Mouse (Mus musculus) duodenum, adult 2 months (tissue): ENCODE data around the gene Rnf169. TPM values are rescaled to one million over a fixed set of nuclear protein-coding genes. Genes with fewer than 3 reads are reported as not detected.

Experiments
- polyA plus RNA-seq: library from polyadenylated mRNA; depleted of rRNA; stranded (reverse); fragments of >200 nt; gene quantifications from 2 replicates; pipeline ENCODE4 v1.2.3, GENCODE M21; 2012; ENCODE audit warnings: low replicate concordance; rRNA removed

The Rnf169 gene
- 1.6 and 2.1 TPM in 2 replicates for polyA plus RNA-seq

DNA sequence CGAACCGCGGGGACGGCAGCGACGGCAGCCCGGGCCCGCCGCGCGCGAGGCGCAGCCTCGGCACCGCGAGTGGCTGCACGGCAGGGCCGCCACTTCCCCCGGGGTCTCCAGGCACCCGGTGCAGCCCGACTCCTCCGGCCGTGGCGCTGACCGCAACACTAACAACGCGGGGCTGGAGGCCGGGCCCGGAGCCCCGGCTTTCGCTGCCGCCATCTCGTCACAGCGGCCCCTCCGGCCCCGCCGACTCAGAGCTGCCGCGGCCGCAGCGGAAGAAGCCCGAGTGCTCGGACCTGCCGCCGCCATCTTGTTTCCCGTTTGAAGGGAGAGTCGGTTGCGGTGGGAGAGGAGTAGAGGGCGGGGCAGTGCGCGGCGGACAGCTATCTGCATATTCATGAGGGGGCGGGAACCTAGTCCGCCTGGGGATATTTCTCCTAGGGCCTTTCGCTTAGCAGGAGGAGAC, at the start of gene Rnf169:
Gene Rnf169, minus strand, starts transcription at position 317 of the 460 bp plus-strand sequence.

DNA sequence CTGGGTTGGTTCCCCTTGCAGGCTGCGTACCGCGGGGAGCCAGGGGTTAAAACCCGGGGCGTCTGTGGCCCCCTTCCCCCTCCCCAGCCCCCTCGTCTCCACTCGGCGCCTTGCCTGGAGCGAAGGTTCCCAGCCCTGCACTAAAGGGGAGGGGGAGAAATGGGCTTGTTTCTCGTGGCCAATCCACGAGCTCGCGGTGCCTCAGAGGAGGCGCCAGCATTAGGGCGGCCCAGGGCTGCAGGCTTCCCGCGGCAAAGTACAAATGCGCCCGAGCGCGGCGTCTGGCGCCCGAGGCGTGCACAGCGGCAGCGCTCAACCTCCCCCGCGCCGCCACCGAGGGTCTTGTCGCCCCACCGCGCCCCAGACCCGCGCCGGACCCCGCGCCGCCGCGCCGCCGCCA, 25.5 kb upstream of the Rnf169 start, which contains the start of gene Chrdl2:
Gene Chrdl2, plus strand, starts transcription at position 383 of the 400 bp plus-strand sequence.

Other genes starting within 250 kb of the Rnf169 start
- gene Olfr521, start 216.9 kb downstream of the Rnf169 start, polyA plus RNA-seq, result not detected in 2 replicates
- gene Neu3, start 152.0 kb downstream of the Rnf169 start, polyA plus RNA-seq, result 1.6 and 3.1 TPM in 2 replicates
- 0.15 and 0.32 TPM in 2 replicates for gene Xrra1, start 121.3 kb downstream of the Rnf169 start, polyA plus RNA-seq
- gene Spcs2, start 117.0 kb downstream of the Rnf169 start, polyA plus RNA-seq, result 10.3 and 10.5 TPM in 2 replicates
- 0.12 and 0.32 TPM in 2 replicates for gene Chrdl2, start 25.7 kb upstream of the Rnf169 start, polyA plus RNA-seq
- 2.6 TPM in 2 replicates for gene Pold3, start 141.1 kb upstream of the Rnf169 start, polyA plus RNA-seq
- 15.2 and 16.9 TPM in 2 replicates for gene Lipt2, start 178.8 kb upstream of the Rnf169 start, polyA plus RNA-seq
- 70.9 and 195 TPM in 2 replicates for gene Kcne3, start 196.1 kb upstream of the Rnf169 start, polyA plus RNA-seq
- gene Pgm2l1, start 246.9 kb upstream of the Rnf169 start, polyA plus RNA-seq, result 0.82 and 4.2 TPM in 2 replicates